Mouse (Mus musculus) liver, embryonic 12.5 days (tissue): ENCODE results near the gene Tarsl2. TPM values are rescaled to one million over a fixed set of nuclear protein-coding genes. Genes with fewer than 3 reads are reported as not detected.

ENCODE experiments used
- ATAC-seq: fragments of 200-750 bp; cut with Nextera tagmentation; 2 replicates; pipeline ENCODE4 v1.8.0; 2017; ENCODE audit warnings: moderate number of reproducible peaks, mild to moderate bottlenecking, moderate library complexity
- H3K27ac ChIP-seq: fragments of 300-500 bp; sonication (generic); 2 replicates; pipeline ENCODE4 v1.5.1; 2016; ENCODE audit warnings: mild to moderate bottlenecking
- H3K27me3 ChIP-seq: fragments of 300-500 bp; sonication (generic); replicated peaks from 2 replicates; pipeline ENCODE4 v1.6.1; 2016; ENCODE audit warnings: mild to moderate bottlenecking, moderate library complexity
- H3K36me3 ChIP-seq: fragments of 300-500 bp; sonication (generic); 2 replicates; pipeline ENCODE4 v1.6.1; 2016; ENCODE audit warnings: mild to moderate bottlenecking, moderate library complexity
- H3K4me1 ChIP-seq: fragments of 300-500 bp; sonication (generic); 2 replicates; pipeline ENCODE4 v1.6.1; 2016
- H3K4me2 ChIP-seq: fragments of 300-500 bp; sonication (generic); 2 replicates; pipeline ENCODE4 v1.6.1; 2016; ENCODE audit warnings: mild to moderate bottlenecking, moderate library complexity
- H3K4me3 ChIP-seq: fragments of 300-500 bp; sonication (generic); 2 replicates; pipeline ENCODE4 v1.5.1; 2016; ENCODE audit warnings: mild to moderate bottlenecking, moderate library complexity
- H3K9ac ChIP-seq: fragments of 300-500 bp; sonication (generic); 2 replicates; pipeline ENCODE4 v1.6.1; 2016; ENCODE audit warnings: mild to moderate bottlenecking, moderate library complexity
- H3K9me3 ChIP-seq: fragments of 300-500 bp; sonication (generic); replicated peaks from 2 replicates; pipeline ENCODE4 v1.6.1; 2016; ENCODE audit warnings: mild to moderate bottlenecking, moderate library complexity
- WGBS: fragments of 180-500 bp; shearing (Covaris S2); methylation state at CpG from one replicate; pipeline ENCODE4 v1.1.7; 2016; ENCODE audit not compliant: insufficient replicate concordance; 5-methylcytosine and 5-hydroxymethylcytosine counted together
- polyA plus RNA-seq: library from polyadenylated mRNA; unstranded; fragments of >200 nt; fragmentation: Nextera tagmentation; extraction: Ambion mirVana; gene quantifications from 2 replicates; pipeline ENCODE4 v1.2.1, GENCODE M21; 2016

The Tarsl2 gene
- polyA plus RNA-seq, 1 experiment from 2014 or later: 32.5 TPM

- no peak overlapping the region for H3K27ac ChIP-seq
- WGBS: 74% methylated on average over 6 of the region's 6 CpGs
Measured at GRCm38 (mm10) chr7:65635831-65636230, 8.9 kb upstream of the Tarsl2 start.

GRCm38 (mm10) chr7:65636356-65636880 is 8.3 kb upstream of the Tarsl2 start:
- WGBS: 61% methylated on average over 7 of the region's 7 CpGs
- Histone ChIP-seq H3K4me2 (no peak overlapping the region), H3K27me3 (no peaks in the 10 kb centered on the region; the same call in 1 of the 2 replicates), H3K36me3 (no peaks in the 10 kb centered on the region), H3K9ac (no peak overlapping the region), H3K9me3 (no peaks in the 10 kb centered on the region), H3K27ac (no peak overlapping the region), H3K4me1 (peaks cover 33% of the 10 kb centered on the region), H3K4me3 (no peak overlapping the region)
- no peak for ATAC-seq

More at GRCm38 (mm10) chr7:65635831-65636230, 8.9 kb upstream of the Tarsl2 start:
- H3K4me3 ChIP-seq: no peak overlapping the region
- H3K4me2 ChIP-seq: no peak overlapping the region
- H3K36me3 ChIP-seq: no peaks in the 10 kb centered on the region
- no peak overlapping the region for H3K9ac ChIP-seq
- H3K27me3 ChIP-seq: no peaks in the 10 kb centered on the region; the same call in 1 of the 2 replicates
- no peak for ATAC-seq
- no peaks in the 10 kb centered on the region for H3K9me3 ChIP-seq
- peaks cover 27% of the 10 kb centered on the region for H3K4me1 ChIP-seq

- peak overlapping the region; percentile 94 for H3K27ac ChIP-seq
- H3K4me2 ChIP-seq: no peak overlapping the region
- no peak overlapping the region for H3K9ac ChIP-seq
- peaks cover 46% of the 10 kb centered on the region for H3K4me1 ChIP-seq
- H3K36me3 ChIP-seq: no peaks in the 10 kb centered on the region
- no peak overlapping the region for H3K4me3 ChIP-seq
- 63% methylated on average over 7 of the region's 7 CpGs for WGBS
- H3K9me3 ChIP-seq: no peaks in the 10 kb centered on the region
- no peak for ATAC-seq
- no peaks in the 10 kb centered on the region for H3K27me3 ChIP-seq
Measured at GRCm38 (mm10) chr7:65638170-65638770, 6.4 kb upstream of the Tarsl2 start.

GRCm38 (mm10) chr7:65639821-65640382 is 4.8 kb upstream of the Tarsl2 start:
- Histone ChIP-seq H3K36me3 (no peaks in the 10 kb centered on the region), H3K9me3 (no peaks in the 10 kb centered on the region), H3K4me2 (peak overlapping the region; percentile 59), H3K4me1 (peaks cover 58% of the 10 kb centered on the region), H3K4me3 (no peak overlapping the region), H3K27ac (peak overlapping the region; percentile 94), H3K9ac (peak overlapping the region; percentile 12; the same call in 1 of the 2 replicates), H3K27me3 (no peaks in the 10 kb centered on the region; the same call in 1 of the 2 replicates)
- 9% methylated on average over 6 of the region's 6 CpGs for WGBS
- ATAC-seq: peak; percentile 67

GRCm38 (mm10) chr7:65640672-65641071 is 4.0 kb upstream of the Tarsl2 start:
- Histone ChIP-seq H3K4me2 (peak overlapping the region; percentile 59), H3K36me3 (no peaks in the 10 kb centered on the region), H3K4me1 (peaks cover 58% of the 10 kb centered on the region), H3K4me3 (no peak overlapping the region), H3K27me3 (no peaks in the 10 kb centered on the region; the same call in 1 of the 2 replicates), H3K9me3 (no peaks in the 10 kb centered on the region), H3K27ac (peak overlapping the region; percentile 94), H3K9ac (peak overlapping the region; percentile 41; the same call in 1 of the 2 replicates)
- ATAC-seq: peak; percentile 71
- 13% methylated on average over 6 of the region's 6 CpGs for WGBS

- WGBS: 60% methylated on average over 6 of the region's 6 CpGs
- Histone ChIP-seq H3K27ac (no peak overlapping the region), H3K4me1 (peaks cover 76% of the 10 kb centered on the region)
Measured at GRCm38 (mm10) chr7:65642371-65643304, 2.1 kb upstream of the Tarsl2 start.

GRCm38 (mm10) chr7:65643861-65644421 is 757 bp upstream of the Tarsl2 start:
- peak overlapping the region; percentile 54 for H3K9ac ChIP-seq
- no peak for ATAC-seq
- no peaks in the 10 kb centered on the region for H3K9me3 ChIP-seq
- H3K4me1 ChIP-seq: peaks cover 67% of the 10 kb centered on the region
- H3K27ac ChIP-seq: peak overlapping the region; percentile 96
- peak overlapping the region; percentile 97 for H3K4me2 ChIP-seq
- 49% methylated on average over 6 of the region's 6 CpGs for WGBS
- H3K36me3 ChIP-seq: peaks cover 24% of the 10 kb centered on the region
- H3K27me3 ChIP-seq: no peaks in the 10 kb centered on the region; the same call in 1 of the 2 replicates
- H3K4me3 ChIP-seq: peak overlapping the region; percentile 83

More at GRCm38 (mm10) chr7:65642371-65643304, 2.1 kb upstream of the Tarsl2 start:
- Histone ChIP-seq H3K9ac (no peak overlapping the region), H3K4me2 (no peak overlapping the region), H3K27me3 (no peaks in the 10 kb centered on the region; the same call in 1 of the 2 replicates), H3K36me3 (peaks cover 13% of the 10 kb centered on the region), H3K9me3 (no peaks in the 10 kb centered on the region), H3K4me3 (no peak overlapping the region)
- ATAC-seq: no peak

GRCm38 (mm10) chr7:65645996-65646395 is 1.3 kb downstream of the Tarsl2 start:
- Histone ChIP-seq H3K27me3 (no peaks in the 10 kb centered on the region; the same call in 1 of the 2 replicates), H3K27ac (peak overlapping the region; percentile 34), H3K36me3 (peaks cover 44% of the 10 kb centered on the region), H3K9ac (peak overlapping the region; percentile 92), H3K4me2 (peak overlapping the region; percentile 97), H3K4me3 (peak overlapping the region; percentile 83), H3K4me1 (peaks cover 47% of the 10 kb centered on the region), H3K9me3 (no peaks in the 10 kb centered on the region)
- ATAC-seq: no peak
- WGBS: 58% methylated on average over 8 of the region's 8 CpGs

GRCm38 (mm10) chr7:65650662-65651061 is 6.0 kb downstream of the Tarsl2 start:
- Histone ChIP-seq H3K4me3 (no peak overlapping the region), H3K9me3 (no peaks in the 10 kb centered on the region), H3K27ac (no peak overlapping the region), H3K36me3 (peaks cover 85% of the 10 kb centered on the region), H3K9ac (no peak overlapping the region), H3K4me1 (peaks cover 18% of the 10 kb centered on the region), H3K4me2 (no peak overlapping the region), H3K27me3 (no peaks in the 10 kb centered on the region)
- ATAC-seq: no peak
- WGBS: 82% methylated on average over 4 of the region's 4 CpGs

- peak overlapping the region; percentile 43 for H3K4me2 ChIP-seq
- H3K4me1 ChIP-seq: peaks cover 24% of the 10 kb centered on the region
- H3K9me3 ChIP-seq: no peaks in the 10 kb centered on the region
- peaks cover 94% of the 10 kb centered on the region for H3K36me3 ChIP-seq
- H3K27me3 ChIP-seq: no peaks in the 10 kb centered on the region
- 44% methylated on average over 2 of the region's 2 CpGs for WGBS
- no peak overlapping the region for H3K4me3 ChIP-seq
- H3K9ac ChIP-seq: peak overlapping the region; percentile 32; the same call in 1 of the 2 replicates
- H3K27ac ChIP-seq: peak overlapping the region; percentile 80
- peak; percentile 89 for ATAC-seq
Measured at GRCm38 (mm10) chr7:65657490-65658120, 12.9 kb downstream of the Tarsl2 start.

GRCm38 (mm10) chr7:65663225-65663790 is 18.6 kb downstream of the Tarsl2 start:
- ATAC-seq: no peak
- WGBS: 89% methylated on average over 11 of the region's 11 CpGs
- H3K27me3 ChIP-seq: no peaks in the 10 kb centered on the region
- H3K27ac ChIP-seq: no peak overlapping the region
- no peaks in the 10 kb centered on the region for H3K9me3 ChIP-seq
- H3K4me3 ChIP-seq: no peak overlapping the region
- H3K36me3 ChIP-seq: peaks cover 96% of the 10 kb centered on the region
- H3K4me1 ChIP-seq: peaks cover 4% of the 10 kb centered on the region
- H3K4me2 ChIP-seq: no peak overlapping the region
- no peak overlapping the region for H3K9ac ChIP-seq
